Mouse (Mus musculus) embryonic facial prominence, embryonic 15.5 days (tissue): ENCODE data around the gene Ccnf. TPM values are rescaled to one million over a fixed set of nuclear protein-coding genes. Genes with fewer than 3 reads are reported as not detected.
A peak's percentile ranks its signal among the peaks of the same experiment; 100 is the strongest.

Source experiments
- ATAC-seq: fragments of 200-750 bp; cut with Nextera tagmentation; 2 replicates; pipeline ENCODE4 v1.8.0; 2017; ENCODE audit warnings: low read depth, moderate TSS enrichment; ENCODE audit not compliant: insufficient number of reproducible peaks, low FRiP score, low TSS enrichment
- H3K27ac ChIP-seq: fragments of 300-500 bp; sonication (generic); replicated peaks from 2 replicates; pipeline ENCODE4 v1.5.1; 2015; ENCODE audit warnings: mild to moderate bottlenecking, inconsistent platforms
- H3K27me3 ChIP-seq: fragments of 300-500 bp; sonication (generic); 2 replicates; pipeline ENCODE4 v1.6.1; 2015; ENCODE audit warnings: inconsistent platforms
- H3K36me3 ChIP-seq: fragments of 300-500 bp; sonication (generic); 2 replicates; pipeline ENCODE4 v1.6.1; 2015; ENCODE audit warnings: mild to moderate bottlenecking, inconsistent platforms
- H3K4me1 ChIP-seq: fragments of 300-500 bp; sonication (generic); 2 replicates; pipeline ENCODE4 v1.6.1; 2015; ENCODE audit warnings: inconsistent platforms
- H3K4me2 ChIP-seq: fragments of 300-500 bp; sonication (generic); replicated peaks from 2 replicates; pipeline ENCODE4 v1.6.1; 2015; ENCODE audit warnings: mild to moderate bottlenecking, inconsistent platforms
- H3K4me3 ChIP-seq: fragments of 300-500 bp; sonication (generic); replicated peaks from 2 replicates; pipeline ENCODE4 v1.5.1; 2015; ENCODE audit warnings: mild to moderate bottlenecking, inconsistent platforms
- H3K9ac ChIP-seq: fragments of 300-500 bp; sonication (generic); 2 replicates; pipeline ENCODE4 v1.6.1; 2015; ENCODE audit warnings: inconsistent platforms
- H3K9me3 ChIP-seq: fragments of 300-500 bp; sonication (generic); replicated peaks from 2 replicates; pipeline ENCODE4 v1.6.1; 2016; ENCODE audit warnings: inconsistent platforms
- WGBS: fragments of 180-500 bp; shearing (Covaris S2); methylation state at CpG from one replicate; pipeline ENCODE4 v1.1.7; 2015; 5-methylcytosine and 5-hydroxymethylcytosine counted together
- polyA plus RNA-seq: library from polyadenylated mRNA; unstranded; fragments of >200 nt; fragmentation: Nextera tagmentation; extraction: Ambion mirVana; gene quantifications from 2 replicates; pipeline ENCODE4 v1.2.1, GENCODE M21; 2015

The Ccnf gene
- polyA plus RNA-seq = 42.7 and 47.2 TPM in 2 replicates

DNA sequence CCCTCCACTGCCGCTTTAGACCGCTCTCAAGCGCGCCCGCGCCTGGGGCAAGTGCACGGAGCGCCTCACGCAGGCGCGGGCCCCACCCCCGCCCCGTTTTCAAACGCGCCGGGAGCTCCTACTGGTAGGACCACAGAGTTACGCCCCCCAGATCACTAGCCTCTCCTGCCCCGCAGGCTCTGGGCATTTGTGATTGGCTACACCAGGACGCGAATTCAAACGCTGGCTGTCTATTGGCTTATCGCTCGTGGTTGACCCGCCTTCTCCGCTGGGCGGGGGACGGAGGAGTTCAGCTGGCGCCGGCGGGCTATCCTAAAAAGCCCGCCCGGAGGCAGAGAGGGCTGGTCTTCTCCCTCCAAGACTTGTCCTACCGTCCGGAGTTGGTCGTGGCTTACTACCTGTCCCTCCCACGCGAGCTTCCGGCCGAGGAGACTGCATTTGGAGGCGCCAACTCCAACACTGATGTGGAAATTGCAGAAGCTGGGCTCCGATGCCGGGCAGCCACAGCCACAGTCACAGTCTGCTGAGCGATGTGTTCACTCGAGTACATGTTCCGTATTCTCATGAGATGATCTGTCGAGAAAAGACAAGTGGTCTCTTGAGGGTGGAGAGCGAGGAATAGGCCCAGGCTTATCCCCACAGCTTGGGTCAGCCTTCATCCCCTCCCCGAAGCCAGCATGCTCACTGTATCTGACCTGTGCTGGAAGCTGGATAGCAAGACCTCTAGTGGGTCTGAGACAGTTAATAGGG, at the start of gene Ccnf:
Gene Ccnf, minus strand, starts transcription at position 165 of the 750 bp plus-strand sequence.
- peak within 1 kb of the TSS; percentile 70 for H3K9ac ChIP-seq
- peak within 1 kb of the TSS; percentile 59 for H3K4me2 ChIP-seq
- ATAC-seq = peak; percentile 100
- peak within 1 kb of the TSS; percentile 71 for H3K27ac ChIP-seq
- peak within 1 kb of the TSS; percentile 84 for H3K4me3 ChIP-seq
- WGBS = under 1% methylated on average over 48 of the region's 48 CpGs
- H3K4me1 ChIP-seq = peaks cover 16% of the 10 kb centered on the region
- no peaks in the 10 kb centered on the region for H3K27me3 ChIP-seq
- H3K36me3 ChIP-seq = peaks cover 17% of the 10 kb centered on the region
- H3K9me3 ChIP-seq = no peaks in the 10 kb centered on the region

DNA sequence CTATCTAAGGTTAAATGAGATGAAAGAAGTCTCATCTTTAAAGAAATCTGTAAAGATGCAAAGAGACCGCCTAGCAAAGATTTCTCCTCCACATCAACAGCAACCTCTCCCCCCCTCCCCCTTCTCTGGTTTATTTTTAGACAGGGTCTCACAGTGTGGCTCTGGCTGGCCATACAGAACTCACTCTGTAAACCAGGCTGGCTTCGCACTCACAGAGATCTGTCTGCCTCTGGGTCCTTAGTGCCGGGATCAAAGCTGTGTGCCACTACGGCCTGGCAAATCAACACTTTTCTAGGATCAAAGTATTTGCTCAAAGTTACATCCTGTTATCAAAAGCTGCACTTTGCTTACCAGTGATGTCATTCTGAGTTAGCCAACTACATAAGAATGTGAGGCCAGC, 49.4 kb upstream of the Ccnf start:
- Histone ChIP-seq H3K4me3 (no peak overlapping the region), H3K4me1 (no peaks in the 10 kb centered on the region), H3K27ac (no peak overlapping the region), H3K9ac (no peak overlapping the region), H3K9me3 (no peaks in the 10 kb centered on the region), H3K27me3 (no peaks in the 10 kb centered on the region), H3K4me2 (no peak overlapping the region), H3K36me3 (no peaks in the 10 kb centered on the region)
- ATAC-seq = no peak
- WGBS = 72% methylated on average over 4 of the region's 4 CpGs

DNA sequence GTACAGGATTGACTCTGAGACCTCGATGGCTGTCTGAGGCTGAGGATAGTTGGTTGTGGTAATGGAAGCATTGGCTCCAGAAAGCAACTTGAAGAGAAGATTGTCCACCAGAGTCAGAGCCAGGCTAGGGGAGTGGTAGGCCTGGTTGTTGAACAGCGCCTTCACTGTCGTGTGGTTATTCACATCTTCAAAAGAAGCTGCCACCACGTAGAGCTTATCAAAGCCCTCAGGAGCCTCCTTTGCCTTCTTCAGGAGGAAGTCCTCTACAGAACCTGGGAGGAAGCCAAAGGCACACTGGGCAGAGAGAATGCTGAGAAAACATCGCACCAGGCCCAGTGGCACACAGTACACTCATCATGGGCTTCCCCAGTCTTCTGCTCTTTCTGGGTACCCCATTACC, 38.1 kb upstream of the Ccnf start:
- Histone ChIP-seq H3K27me3 (no peaks in the 10 kb centered on the region), H3K9me3 (no peaks in the 10 kb centered on the region), H3K4me3 (no peak overlapping the region), H3K36me3 (no peaks in the 10 kb centered on the region), H3K9ac (no peak overlapping the region), H3K4me2 (no peak overlapping the region), H3K27ac (no peak overlapping the region), H3K4me1 (no peaks in the 10 kb centered on the region)
- no peak for ATAC-seq
- 83% methylated on average over 5 of the region's 5 CpGs for WGBS

DNA sequence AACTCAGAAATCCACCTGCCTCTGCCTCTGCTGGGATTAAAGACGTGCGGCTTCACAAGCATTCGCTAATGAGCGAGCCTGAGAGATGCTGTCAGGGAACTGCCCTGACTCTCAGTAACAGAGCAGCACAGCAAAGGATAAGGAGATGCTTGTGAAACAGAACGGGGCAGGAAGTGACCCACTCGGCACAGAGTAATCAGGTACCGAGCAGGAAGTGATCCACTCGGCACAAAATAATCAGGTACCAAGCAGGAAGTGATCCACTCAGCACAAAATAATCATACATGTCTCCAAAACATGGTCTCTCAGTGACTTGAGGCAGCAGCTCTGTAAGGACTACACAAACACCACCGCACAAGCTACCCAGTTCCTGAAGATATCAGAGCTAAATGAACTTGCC, 37.2 kb upstream of the Ccnf start:
- no peaks in the 10 kb centered on the region for H3K4me1 ChIP-seq
- H3K27ac ChIP-seq = no peak overlapping the region
- no peak overlapping the region for H3K4me3 ChIP-seq
- ATAC-seq = no peak
- 73% methylated on average over 9 of the region's 9 CpGs for WGBS
- no peaks in the 10 kb centered on the region for H3K27me3 ChIP-seq
- H3K4me2 ChIP-seq = no peak overlapping the region
- no peak overlapping the region for H3K9ac ChIP-seq
- H3K36me3 ChIP-seq = no peaks in the 10 kb centered on the region
- H3K9me3 ChIP-seq = no peaks in the 10 kb centered on the region

DNA sequence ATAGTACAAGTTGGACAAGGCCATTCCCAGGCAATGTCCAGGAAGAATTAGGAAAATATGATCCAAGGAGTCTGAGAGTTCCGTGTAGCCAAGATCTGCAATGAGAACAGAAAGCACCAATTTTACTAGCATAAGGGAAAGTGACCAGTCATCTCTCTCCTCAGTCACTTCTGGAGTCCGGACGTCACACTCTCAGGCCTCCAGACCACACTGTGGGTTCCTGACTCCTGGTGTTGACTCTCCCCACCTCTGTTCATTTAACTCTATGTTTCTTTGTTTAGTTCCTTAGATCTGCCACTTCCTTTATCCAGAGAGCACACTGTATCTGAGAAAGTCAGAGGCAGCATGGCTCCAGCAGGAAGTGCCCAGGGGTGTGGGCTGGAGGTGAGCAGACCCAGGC, 34.4 kb upstream of the Ccnf start:
- Histone ChIP-seq H3K4me3 (no peak overlapping the region), H3K4me1 (no peaks in the 10 kb centered on the region), H3K27me3 (no peaks in the 10 kb centered on the region), H3K36me3 (no peaks in the 10 kb centered on the region), H3K9me3 (0 out of 2 replicates have a peak, but pooled peaks cover 2% of the 10 kb centered on the region), H3K9ac (no peak overlapping the region), H3K4me2 (no peak overlapping the region), H3K27ac (no peak overlapping the region)
- no peak for ATAC-seq
- WGBS = 56% methylated on average over 3 of the region's 3 CpGs

DNA sequence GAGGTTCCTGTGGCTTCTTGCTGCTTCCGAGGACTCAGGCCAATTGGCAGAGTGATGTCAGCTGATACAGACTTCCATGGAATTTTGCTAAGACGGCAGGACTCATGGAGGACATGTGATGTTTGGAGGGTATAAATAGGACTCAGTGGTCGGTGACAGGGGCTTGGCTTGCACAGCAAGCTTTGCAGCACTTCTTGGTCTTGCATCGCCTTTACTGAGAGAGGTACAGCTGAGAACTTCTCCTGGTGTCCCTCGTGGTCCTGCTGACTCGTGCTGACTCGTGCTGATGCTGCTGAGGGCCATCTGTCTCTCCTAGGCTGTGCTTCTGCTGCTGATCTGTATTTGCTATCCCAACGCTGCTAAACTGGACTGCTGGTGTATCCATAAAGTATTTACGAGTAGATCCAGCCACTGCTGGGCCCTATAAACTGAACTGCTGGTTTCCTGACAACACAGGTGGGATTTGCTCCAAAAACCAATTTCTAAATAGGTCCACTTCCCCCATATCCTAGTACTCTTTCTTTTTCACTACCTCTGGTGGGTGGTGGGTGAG, 32.1 kb upstream of the Ccnf start:
- Histone ChIP-seq H3K9ac (no peak overlapping the region), H3K27ac (no peak overlapping the region), H3K36me3 (no peaks in the 10 kb centered on the region), H3K9me3 (0 out of 2 replicates have a peak, but pooled peaks cover 2% of the 10 kb centered on the region), H3K27me3 (no peaks in the 10 kb centered on the region), H3K4me3 (no peak overlapping the region), H3K4me1 (no peaks in the 10 kb centered on the region), H3K4me2 (no peak overlapping the region)
- ATAC-seq = no peak
- 64% methylated on average over 9 of the region's 9 CpGs for whole genome bisulfite sequencing

DNA sequence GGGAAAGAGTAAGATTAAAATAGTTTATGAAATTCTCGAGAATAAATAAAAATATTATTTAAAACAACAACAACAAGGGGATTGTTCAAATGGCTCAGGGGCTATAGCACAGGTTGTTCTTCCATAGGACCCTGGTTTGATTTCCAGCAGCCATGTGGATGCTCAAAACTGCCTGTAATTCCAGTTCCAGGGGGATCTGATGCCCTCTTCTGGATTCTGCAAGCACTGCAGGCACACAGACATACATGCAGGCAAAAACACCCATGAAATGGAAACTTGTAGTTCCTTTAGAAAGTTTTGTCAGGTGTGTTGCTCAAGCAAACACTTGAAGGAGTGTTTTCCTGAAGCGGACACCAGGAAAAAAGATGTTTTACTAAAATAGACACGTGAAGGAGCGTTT, 31.4 kb upstream of the Ccnf start:
- H3K9ac ChIP-seq = no peak overlapping the region
- no peaks in the 10 kb centered on the region for H3K36me3 ChIP-seq
- H3K4me1 ChIP-seq = no peaks in the 10 kb centered on the region
- 0 out of 2 replicates have a peak, but pooled peaks cover 2% of the 10 kb centered on the region for H3K9me3 ChIP-seq
- no peak overlapping the region for H3K4me2 ChIP-seq
- no peak for ATAC-seq
- H3K27me3 ChIP-seq = no peaks in the 10 kb centered on the region
- WGBS = 72% methylated on average over 4 of the region's 4 CpGs
- no peak overlapping the region for H3K27ac ChIP-seq
- H3K4me3 ChIP-seq = no peak overlapping the region

DNA sequence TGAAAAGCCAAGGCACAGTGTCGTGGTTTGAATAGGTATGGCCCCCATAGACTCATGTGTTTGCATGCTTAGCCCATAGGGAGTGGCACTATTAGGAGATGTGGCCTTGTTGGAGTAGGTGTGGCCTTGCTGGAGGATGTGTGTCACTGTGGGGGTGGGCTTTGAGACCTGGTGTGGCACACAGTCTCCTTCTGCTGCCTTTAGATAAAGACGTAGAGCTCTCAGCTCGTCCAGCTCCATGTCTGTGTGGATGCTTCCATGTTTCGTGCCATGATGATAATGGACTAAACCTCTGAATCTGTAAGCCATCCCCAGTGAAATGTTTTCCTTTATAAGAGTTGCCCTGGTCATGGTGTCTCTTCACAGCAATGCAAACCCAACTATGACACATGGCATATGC, 28.6 kb upstream of the Ccnf start:
- H3K4me3 ChIP-seq = no peak overlapping the region
- WGBS = 76% methylated on average over 4 of the region's 4 CpGs
- H3K27me3 ChIP-seq = no peaks in the 10 kb centered on the region
- no peak overlapping the region for H3K27ac ChIP-seq
- no peak overlapping the region for H3K9ac ChIP-seq
- H3K36me3 ChIP-seq = no peaks in the 10 kb centered on the region
- H3K4me2 ChIP-seq = no peak overlapping the region
- ATAC-seq = no peak
- H3K4me1 ChIP-seq = no peaks in the 10 kb centered on the region
- H3K9me3 ChIP-seq = 0 out of 2 replicates have a peak, but pooled peaks cover 2% of the 10 kb centered on the region

DNA sequence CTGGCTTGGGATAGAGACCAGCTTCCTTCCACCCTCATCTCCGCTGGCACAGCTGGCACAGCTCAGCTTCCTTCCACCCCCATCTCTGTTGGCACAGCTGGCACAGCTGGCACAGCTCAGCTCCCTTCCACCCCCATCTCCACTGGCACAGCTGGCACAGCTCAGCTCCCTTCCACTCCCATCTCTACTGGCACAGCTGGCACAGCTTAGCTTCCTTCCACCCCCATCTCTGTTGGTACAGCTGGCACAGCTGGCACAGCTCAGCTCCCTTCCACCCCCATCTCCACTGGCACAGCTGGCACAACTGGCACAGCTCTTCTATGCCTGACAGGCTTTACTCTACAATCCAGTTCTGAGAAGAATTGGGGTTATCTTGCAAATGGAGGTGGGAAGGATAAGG, 15.8 kb upstream of the Ccnf start:
- WGBS = 57% methylated on average over 1 of the region's 1 CpGs
- Histone ChIP-seq H3K9me3 (no peaks in the 10 kb centered on the region), H3K4me1 (no peaks in the 10 kb centered on the region), H3K9ac (no peak overlapping the region), H3K4me3 (no peak overlapping the region), H3K27ac (no peak overlapping the region), H3K4me2 (no peak overlapping the region), H3K36me3 (no peaks in the 10 kb centered on the region), H3K27me3 (no peaks in the 10 kb centered on the region)
- no peak for ATAC-seq

DNA sequence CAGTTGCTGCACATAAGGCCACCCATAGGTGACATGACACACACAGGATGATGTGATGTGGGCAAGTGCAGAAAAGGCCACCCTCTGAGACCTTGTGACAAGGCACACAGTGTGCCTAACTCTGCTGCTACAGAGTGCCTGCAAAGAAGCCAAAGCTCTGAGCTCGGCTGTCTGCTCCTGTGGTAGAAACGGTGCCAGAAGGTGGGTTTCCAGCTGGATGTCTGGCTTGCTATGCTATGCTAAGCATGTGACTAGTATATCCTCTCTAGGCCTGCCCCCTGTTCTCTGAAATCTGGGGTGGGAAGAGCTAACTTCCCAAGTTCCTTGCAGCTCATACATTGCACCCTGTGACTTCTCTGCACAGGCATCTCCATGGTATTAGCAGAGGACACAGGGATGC, 13.5 kb upstream of the Ccnf start:
- no peak overlapping the region for H3K9ac ChIP-seq
- ATAC-seq = no peak

DNA sequence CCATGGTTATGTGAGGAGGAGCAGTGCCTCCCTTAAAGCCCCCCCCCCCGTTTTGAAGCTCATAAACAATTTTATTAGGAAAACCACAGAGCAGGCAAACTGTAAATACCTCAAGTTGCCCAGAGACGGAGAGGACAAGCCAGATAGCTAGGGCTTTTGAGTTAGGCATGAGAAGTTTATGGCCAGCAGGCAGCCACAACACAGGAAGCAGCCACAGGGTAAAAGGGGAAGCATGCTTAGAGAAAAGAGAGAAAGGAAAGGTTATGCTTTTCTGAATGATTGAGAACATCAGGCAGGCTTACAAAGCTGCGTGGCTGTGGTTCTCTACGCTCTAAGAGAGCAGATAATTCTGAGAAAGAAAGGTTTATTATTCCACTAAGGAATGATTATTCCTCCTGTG, 9.2 kb upstream of the Ccnf start:
- ATAC-seq = no peak
- Histone ChIP-seq H3K9ac (no peak overlapping the region), H3K9me3 (no peaks in the 10 kb centered on the region), H3K36me3 (no peaks in the 10 kb centered on the region), H3K4me1 (no peaks in the 10 kb centered on the region), H3K4me2 (no peak overlapping the region), H3K27me3 (no peaks in the 10 kb centered on the region), H3K27ac (no peak overlapping the region), H3K4me3 (no peak overlapping the region)
- WGBS = 62% methylated on average over 4 of the region's 4 CpGs

More for the DNA sequence above, 13.5 kb upstream of the Ccnf start:
- no peak overlapping the region for H3K4me2 ChIP-seq
- no peaks in the 10 kb centered on the region for H3K36me3 ChIP-seq
- H3K4me3 ChIP-seq = no peak overlapping the region
- 78% methylated on average over 2 of the region's 2 CpGs for WGBS
- no peaks in the 10 kb centered on the region for H3K4me1 ChIP-seq
- no peak overlapping the region for H3K27ac ChIP-seq
- no peaks in the 10 kb centered on the region for H3K27me3 ChIP-seq
- no peaks in the 10 kb centered on the region for H3K9me3 ChIP-seq

DNA sequence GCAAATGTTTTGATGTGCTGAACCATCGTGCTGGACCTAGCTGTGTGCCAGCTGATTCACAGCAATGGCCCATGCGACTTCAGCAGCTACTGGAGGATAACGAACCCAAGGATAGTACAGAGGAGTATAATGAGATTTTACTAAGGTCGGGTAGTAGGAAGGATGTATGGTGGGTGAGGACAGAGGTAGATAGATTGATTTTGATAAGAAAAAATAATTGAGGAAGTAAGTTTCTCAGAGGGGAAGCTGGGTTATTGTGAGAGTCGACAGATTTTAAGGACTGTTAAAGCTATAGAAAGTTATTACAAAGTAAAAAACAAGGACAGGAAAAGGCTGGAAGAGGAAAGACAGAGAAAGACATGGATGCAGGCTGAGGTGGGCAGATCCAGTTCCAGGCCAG, 8.4 kb upstream of the Ccnf start:
- no peaks in the 10 kb centered on the region for H3K9me3 ChIP-seq
- H3K4me1 ChIP-seq = no peaks in the 10 kb centered on the region
- WGBS = 71% methylated on average over 5 of the region's 5 CpGs
- no peak overlapping the region for H3K9ac ChIP-seq
- no peak overlapping the region for H3K4me3 ChIP-seq
- no peak overlapping the region for H3K4me2 ChIP-seq
- no peaks in the 10 kb centered on the region for H3K36me3 ChIP-seq
- H3K27ac ChIP-seq = no peak overlapping the region
- no peaks in the 10 kb centered on the region for H3K27me3 ChIP-seq
- no peak for ATAC-seq
